Mouse (Mus musculus) ovary, postnatal 10 days (tissue): ENCODE results near the gene Lactb.

ENCODE experiments used
- DNase-seq: peaks from one replicate; pipeline ENCODE4 v3.0.0; 2022; ENCODE audit warnings: low spot score

The Lactb gene

GRCm38 (mm10) chr9:66975239-66975645 lies at the start of gene Lactb:
TSS of gene Lactb (minus strand) at chr9:66975484.
- DNase-seq = peak; percentile 82

DNA sequence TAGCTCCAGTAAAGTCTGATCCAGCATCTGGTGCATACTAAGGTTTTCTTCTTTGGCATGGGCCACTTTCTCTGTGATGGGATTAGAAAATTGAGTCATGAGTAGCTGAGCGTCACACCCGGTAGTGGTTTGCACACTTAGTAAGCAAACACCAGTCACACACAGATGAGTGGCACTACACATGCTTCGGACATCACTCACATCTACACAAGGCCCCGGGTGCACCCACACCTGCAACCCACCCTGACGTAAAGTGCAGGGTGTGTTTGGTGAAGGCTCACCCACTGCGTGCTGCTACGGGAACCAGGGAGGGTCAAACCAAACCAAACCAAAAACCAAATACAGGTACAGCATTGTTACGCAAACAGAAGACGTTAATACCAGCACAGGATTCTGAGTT lies 48.1 kb upstream of the Lactb start:
- DNase-seq = no peak

DNA sequence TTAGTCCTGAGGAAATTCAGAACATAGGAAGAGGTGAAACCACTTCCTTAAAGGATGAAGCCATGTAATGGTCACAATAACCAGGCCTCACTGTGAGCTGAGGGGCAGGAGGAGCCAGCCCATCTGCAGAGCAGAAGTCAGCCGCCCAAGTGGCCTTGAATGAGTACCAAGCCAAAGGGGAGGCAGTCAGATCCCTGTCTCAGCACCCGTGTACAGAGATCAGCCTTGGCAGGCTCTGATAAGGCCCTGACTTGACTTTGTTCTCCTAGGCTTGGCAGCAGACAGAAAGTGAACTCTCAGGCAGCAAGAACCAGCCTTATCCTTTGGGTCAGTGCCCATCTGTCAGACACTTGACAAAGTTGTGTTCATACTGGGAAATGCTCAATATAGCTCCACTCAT lies 44.8 kb upstream of the Lactb start:
- no peak for DNase-seq

- DNase-seq = no peak
Measured at GRCm38 (mm10) chr9:67013501-67013900, 38.2 kb upstream of the Lactb start.

DNA sequence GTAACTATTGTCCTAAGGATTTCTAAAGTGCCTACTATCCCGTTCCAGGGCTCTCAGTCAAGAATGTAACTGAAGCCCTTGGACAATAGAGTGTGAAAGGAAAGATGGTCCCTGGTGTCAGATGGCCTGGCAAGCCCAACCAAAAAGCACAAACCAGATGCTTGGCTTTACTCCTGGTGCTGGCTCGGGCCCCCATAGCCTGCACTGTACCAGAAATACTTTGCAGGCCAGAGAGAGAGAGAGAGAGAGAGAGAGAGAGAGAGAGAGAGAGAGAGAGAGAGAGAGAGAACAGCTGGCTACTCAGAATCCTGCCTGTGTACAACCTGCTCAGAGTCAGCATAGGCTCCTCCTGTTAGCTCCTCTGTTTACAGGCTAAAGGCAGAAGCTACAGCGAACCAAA lies 37.2 kb upstream of the Lactb start:
- DNase-seq = no peak

GRCm38 (mm10) chr9:67011483-67011882 lies 36.2 kb upstream of the Lactb start:
- DNase-seq = no peak

- no peak for DNase-seq
Measured at GRCm38 (mm10) chr9:67008781-67009180, 33.5 kb upstream of the Lactb start.

DNA sequence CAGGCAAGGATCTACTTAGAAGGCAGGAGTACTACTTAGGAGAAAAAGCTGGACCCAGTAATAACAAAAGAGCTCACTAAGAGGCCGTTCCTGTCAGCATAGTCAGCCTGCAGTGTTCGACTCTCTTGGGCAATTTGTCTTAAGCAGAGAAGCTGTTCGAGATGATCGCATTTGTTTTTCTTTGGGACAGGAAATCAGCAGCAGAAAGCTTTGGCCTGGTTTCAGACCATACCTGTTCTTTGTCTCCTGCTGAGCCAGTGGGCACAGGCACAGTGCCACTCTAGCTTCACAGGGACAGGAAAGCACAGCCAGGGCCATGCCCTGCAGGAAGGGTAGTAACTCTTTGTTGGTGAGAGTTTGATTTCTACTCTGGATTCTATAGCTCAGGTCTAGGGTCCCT lies 31.1 kb upstream of the Lactb start:
- DNase-seq = no peak

DNA sequence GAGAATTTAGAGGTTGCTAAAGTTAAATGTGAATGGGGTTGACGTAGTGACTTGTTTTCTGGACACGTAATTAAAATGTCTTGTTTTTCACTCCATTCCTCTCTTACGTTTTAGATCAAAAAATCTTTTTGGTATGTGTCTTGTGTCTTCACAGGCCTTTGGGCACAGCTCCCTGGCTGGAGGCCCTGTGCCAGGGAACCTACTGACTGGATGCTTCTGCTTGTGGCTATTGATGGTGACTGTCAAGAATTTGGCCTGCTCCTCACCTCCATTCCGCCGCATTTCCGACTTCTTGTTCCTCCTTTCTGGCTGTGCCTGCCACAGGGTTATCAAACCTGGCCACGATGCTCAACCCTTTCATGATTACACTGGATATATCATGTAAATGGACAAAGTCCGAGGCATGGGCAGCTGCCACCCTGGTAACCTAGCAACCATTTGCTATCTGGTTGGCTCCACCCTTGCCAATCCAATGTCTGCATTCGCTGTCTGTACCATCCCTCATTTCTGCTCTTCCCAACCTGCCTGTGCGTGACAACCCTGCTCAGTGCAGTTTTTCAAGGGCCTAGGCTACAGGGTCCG lies 30.0 kb upstream of the Lactb start:
- DNase-seq = no peak

DNA sequence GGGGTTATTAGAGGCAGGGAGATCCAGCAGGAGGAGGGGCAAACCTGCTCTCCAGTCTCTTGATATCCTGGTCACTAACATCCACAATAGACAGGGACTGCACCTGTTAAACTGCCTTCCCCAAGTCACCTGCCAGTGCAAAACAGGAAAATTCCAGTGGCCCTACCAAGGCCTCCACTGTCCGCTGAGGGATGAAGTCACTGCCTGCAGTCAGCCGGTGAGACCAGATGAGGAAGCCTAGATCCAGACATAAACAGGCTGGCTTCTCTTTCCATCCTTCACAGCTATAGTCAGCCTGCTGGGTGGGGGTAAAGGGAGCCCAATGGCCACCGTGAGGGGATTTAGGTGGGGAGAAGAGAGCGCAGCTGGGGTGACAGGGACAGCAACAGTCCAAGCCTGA lies 28.4 kb upstream of the Lactb start:
- DNase-seq = no peak

- no peak for DNase-seq
Measured at GRCm38 (mm10) chr9:67003156-67003555, 27.9 kb upstream of the Lactb start.

- no peak for DNase-seq
Measured at GRCm38 (mm10) chr9:67001506-67001905, 26.2 kb upstream of the Lactb start.

DNA sequence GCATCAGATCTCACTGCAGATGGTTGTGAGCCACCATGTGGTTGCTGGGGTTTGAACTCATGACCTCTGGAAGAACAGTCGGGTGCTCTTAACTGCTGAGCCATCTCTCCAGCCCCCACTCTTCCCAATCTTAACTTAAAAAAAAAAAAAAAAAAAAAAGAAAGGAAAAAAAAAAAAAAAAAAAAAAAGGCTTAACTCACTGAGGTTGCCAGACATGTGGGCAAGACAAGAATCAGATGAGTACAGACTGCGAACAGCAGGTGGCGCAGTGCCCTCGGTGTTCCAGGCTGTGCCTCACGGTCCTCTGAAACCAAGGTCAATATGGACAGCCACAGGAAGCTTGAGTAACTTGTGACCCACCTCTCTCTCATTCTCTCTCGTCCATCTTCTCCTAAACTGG lies 25.8 kb upstream of the Lactb start:
- DNase-seq = no peak

DNA sequence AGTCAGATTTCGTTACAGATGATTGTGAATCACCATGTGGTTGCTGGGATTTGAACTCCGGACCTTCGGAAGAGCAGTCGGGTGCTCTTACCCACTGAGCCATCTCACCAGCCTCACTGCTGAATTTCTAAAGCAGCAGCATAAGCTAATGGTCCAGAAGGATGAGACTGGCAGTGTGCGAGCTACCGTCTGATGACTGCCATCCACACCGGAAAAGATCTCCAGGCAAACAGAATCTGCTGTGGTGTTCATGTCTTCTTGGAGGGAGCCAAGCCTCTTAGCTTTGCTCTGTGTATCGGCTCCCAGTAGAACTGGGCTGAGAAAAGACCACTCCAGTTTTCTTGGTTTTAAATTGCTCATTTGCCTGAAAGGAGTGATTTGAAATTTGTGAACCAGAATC lies 24.4 kb upstream of the Lactb start:
- no peak for DNase-seq

- no peak for DNase-seq
Measured at GRCm38 (mm10) chr9:66991750-66992410, 16.6 kb upstream of the Lactb start.

GRCm38 (mm10) chr9:66991021-66991749 lies 15.9 kb upstream of the Lactb start:
- no peak for DNase-seq

- DNase-seq = no peak
Measured at GRCm38 (mm10) chr9:66990046-66990445, 14.8 kb upstream of the Lactb start.

GRCm38 (mm10) chr9:66989581-66989980 lies 14.3 kb upstream of the Lactb start:
- DNase-seq = no peak

DNA sequence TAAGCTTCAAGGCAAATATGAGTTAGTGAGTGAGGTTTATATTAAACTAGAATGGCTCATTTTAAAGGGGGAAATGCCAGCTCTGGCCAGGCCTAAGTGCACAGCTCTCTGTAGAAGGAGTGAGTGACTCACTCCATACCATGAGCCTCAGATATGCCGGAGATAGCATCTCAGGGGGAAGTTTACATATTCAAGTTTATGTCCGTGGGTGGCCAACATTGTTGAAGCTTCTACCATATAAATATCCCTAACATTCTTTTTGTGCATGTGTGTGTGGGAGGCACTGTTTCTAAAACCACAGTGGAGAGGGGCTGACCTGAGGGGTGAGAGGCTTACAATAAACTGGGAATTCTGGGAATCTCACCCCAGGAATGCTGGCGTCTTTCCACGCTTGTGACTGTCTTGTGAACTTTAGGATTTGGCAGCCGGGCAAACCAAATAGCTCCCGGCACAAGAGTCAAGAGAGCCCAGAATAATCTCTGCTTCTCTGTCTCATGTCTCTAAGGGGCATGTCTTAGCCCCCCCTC lies 13.7 kb upstream of the Lactb start:
- no peak for DNase-seq

DNA sequence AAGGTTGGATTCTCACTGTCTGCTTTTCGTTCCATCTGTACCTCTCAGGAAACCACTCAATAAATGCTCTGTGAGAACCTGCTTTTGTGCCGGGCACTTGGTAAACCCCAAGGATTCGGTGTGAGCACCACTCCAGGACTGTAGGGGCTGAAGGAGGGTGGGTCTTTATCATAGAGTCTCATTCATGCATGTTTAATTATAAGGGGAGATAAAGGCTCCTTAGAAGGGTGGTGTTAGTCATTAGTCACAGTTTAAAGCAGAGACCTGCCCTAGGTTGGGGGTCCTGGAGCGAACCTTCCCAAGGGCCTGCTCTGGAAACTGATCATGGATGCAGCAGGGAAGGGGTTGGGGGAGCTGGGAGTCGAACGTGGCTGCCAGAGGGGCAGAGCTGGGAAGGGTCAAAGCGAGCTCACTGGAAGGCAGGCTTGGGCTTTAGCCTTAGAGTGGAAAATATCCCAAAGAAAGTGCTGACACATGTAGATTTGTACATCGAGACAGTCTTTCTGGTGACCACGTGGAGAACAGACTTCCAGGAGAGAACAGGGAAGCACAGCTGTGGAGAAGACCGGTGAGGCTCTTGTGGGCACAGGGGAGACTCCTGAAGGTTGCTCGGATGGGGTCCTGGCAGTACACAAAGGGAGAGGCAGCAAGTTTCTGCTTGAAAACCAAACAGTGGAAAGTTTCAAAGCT lies 13.1 kb upstream of the Lactb start:
- DNase-seq = no peak

- no peak for DNase-seq
Measured at GRCm38 (mm10) chr9:66985377-66985776, 10.1 kb upstream of the Lactb start.

DNA sequence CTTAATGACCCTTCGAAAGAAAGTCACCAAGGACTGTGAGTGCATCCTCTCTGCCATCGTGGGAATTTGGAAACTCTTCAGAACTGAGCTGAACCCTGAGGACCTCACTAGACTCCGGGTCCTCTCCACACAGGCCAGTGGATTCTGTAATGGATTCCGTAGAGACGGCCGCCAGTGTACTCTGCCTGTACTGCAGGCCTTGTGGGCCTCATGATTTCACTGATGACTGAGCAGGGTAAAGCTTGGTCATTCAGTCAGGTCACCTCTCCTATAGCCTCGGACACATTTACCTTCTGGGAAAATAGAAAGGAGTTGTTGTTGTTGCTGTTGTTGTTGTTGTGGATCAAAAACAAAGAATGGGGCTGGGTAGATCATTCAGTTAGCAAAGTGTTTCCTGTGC lies 6.8 kb upstream of the Lactb start:
- no peak for DNase-seq

GRCm38 (mm10) chr9:66980458-66980857 lies 5.2 kb upstream of the Lactb start:
- peak; percentile 46 for DNase-seq
